Mouse (Mus musculus) C2C12 (cell line): ENCODE data around the gene Fam117a. TPM values are rescaled to one million over a fixed set of nuclear protein-coding genes. Genes with fewer than 3 reads are reported as not detected.

Source experiments
- H3K27me3 ChIP-seq: one replicate; pipeline ENCODE4 v1.6.1; 2011; ENCODE audit not compliant: control insufficient read depth, insufficient read depth, insufficient read length
- H3K36me3 ChIP-seq: one replicate; pipeline ENCODE4 v1.6.1; 2011; ENCODE audit not compliant: control insufficient read depth, insufficient read depth
- H3K4me3 ChIP-seq: one replicate; pipeline ENCODE4 v1.5.1; 2011; ENCODE audit warnings: mild to moderate bottlenecking, control low read depth; ENCODE audit not compliant: poor library complexity, insufficient read depth, severe bottlenecking
- H3K79me2 ChIP-seq: one replicate; pipeline ENCODE4 v1.6.1; 2011; ENCODE audit not compliant: control insufficient read depth, insufficient read depth
- H3K79me3 ChIP-seq: one replicate; pipeline ENCODE4 v1.6.1; 2011; ENCODE audit warnings: low read depth, control low read depth
- H3ac ChIP-seq: one replicate; pipeline ENCODE3; 2011; ENCODE audit warnings: low read depth; ENCODE audit not compliant: control insufficient read depth, insufficient read length
- CEBPB ChIP-seq: IDR thresholded peaks from one replicate; pipeline ENCODE4 v1.6.1; 2011; ENCODE audit warnings: low read depth, mild to moderate bottlenecking, control low read depth, moderate library complexity
- CTCF ChIP-seq: IDR thresholded peaks from one replicate; pipeline ENCODE4 v1.5.1; 2011; ENCODE audit not compliant: control insufficient read depth, insufficient read depth, insufficient read length
- FOSL1 ChIP-seq: IDR thresholded peaks from one replicate; pipeline ENCODE4 v1.8.0; 2011; ENCODE audit warnings: mild to moderate bottlenecking, low read length; ENCODE audit not compliant: poor library complexity, insufficient read depth, severe bottlenecking
- MAX ChIP-seq: IDR thresholded peaks from one replicate; pipeline ENCODE4 v1.6.1; 2011; ENCODE audit warnings: mild to moderate bottlenecking, control low read depth
- MYOD1 ChIP-seq: IDR thresholded peaks from one replicate; pipeline ENCODE4 v1.6.1; 2011; ENCODE audit warnings: low read depth; ENCODE audit not compliant: control insufficient read depth, insufficient read length
- MYOG ChIP-seq: IDR thresholded peaks from one replicate; pipeline ENCODE4 v1.6.1; 2011; ENCODE audit not compliant: control insufficient read depth, insufficient read length; ENCODE audit errors: extremely low read depth
- USF1 ChIP-seq: IDR thresholded peaks from one replicate; pipeline ENCODE4 v1.6.1; 2011; ENCODE audit warnings: low read depth, mild to moderate bottlenecking, control low read depth, moderate library complexity
- polyA plus RNA-seq: library from polyadenylated mRNA; unstranded; fragments of >200 nt; fragmentation: generic; extraction: Trizol; gene quantifications from one replicate; pipeline ENCODE4 v1.2.1, GENCODE M21; 2012; ENCODE audit warnings: missing spikeins

Gene Fam117a
- polyA plus RNA-seq, 1 experiment: 7.7 TPM

- peaks cover 85% of the 10 kb centered on the region for H3K36me3 ChIP-seq
- peaks cover 97% of the 10 kb centered on the region for H3K79me2 ChIP-seq
- peaks cover 49% of the 10 kb centered on the region for H3K79me3 ChIP-seq
- TF ChIP-seq FOSL1: no peak
- no peak for TF ChIP-seq CTCF
- no peak for TF ChIP-seq CEBPB
- TF ChIP-seq USF1: no peak
- no peak for TF ChIP-seq MYOD1
- no peak for TF ChIP-seq MAX
- no peak for TF ChIP-seq MYOG
- no peak overlapping the region for H3K4me3 ChIP-seq
- H3ac ChIP-seq: no peak overlapping the region
- H3K27me3 ChIP-seq: no peaks in the 10 kb centered on the region
Observed at GRCm38 (mm10) chr11:95301772-95302171, 35.0 kb upstream of the Fam117a start.

- TF ChIP-seq FOSL1: no peak
- TF ChIP-seq MYOG: no peak
- no peak for TF ChIP-seq MAX
- TF ChIP-seq USF1: no peak
- no peak for TF ChIP-seq CEBPB
- no peak for TF ChIP-seq CTCF
- no peak for TF ChIP-seq MYOD1
- Histone ChIP-seq H3ac (no peak overlapping the region), H3K27me3 (no peaks in the 10 kb centered on the region), H3K4me3 (no peak overlapping the region), H3K79me2 (peaks cover 87% of the 10 kb centered on the region), H3K79me3 (peaks cover 68% of the 10 kb centered on the region), H3K36me3 (peaks cover 56% of the 10 kb centered on the region)
Observed at GRCm38 (mm10) chr11:95305600-95305999, 31.2 kb upstream of the Fam117a start.

DNA sequence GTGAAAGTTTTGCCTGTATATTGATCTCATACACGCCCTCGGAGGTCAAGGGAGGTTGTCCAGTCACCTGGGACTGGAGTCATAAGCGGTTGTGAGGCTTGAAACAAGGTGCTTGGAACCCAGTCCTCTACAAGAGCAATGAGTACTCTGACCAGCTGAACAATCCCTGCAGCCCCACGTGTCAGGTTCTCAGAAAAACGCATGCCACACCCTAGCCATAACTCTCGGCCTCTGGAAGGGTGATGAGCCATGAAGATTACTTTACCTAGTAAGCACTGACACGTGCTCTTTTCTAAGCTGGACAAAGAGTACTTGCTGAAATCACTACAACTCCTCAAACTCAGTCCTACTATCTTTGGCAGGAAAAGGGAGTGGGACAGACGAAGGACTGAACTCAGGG lies 29.3 kb upstream of the Fam117a start:
- Histone ChIP-seq H3K79me2 (peaks cover 81% of the 10 kb centered on the region), H3K4me3 (no peak overlapping the region)
- no peak for TF ChIP-seq USF1
- TF ChIP-seq CEBPB: no peak
- TF ChIP-seq MYOG: no peak
- TF ChIP-seq CTCF: no peak
- no peak for TF ChIP-seq MAX
- TF ChIP-seq FOSL1: no peak
- TF ChIP-seq MYOD1: no peak

GRCm38 (mm10) chr11:95309510-95310006 lies 27.3 kb upstream of the Fam117a start:
- peak overlapping the region; percentile 88 for H3ac ChIP-seq
- H3K4me3 ChIP-seq: peak overlapping the region; percentile 99
- no peak for TF ChIP-seq FOSL1
- no peak for TF ChIP-seq CEBPB
- no peak for TF ChIP-seq USF1
- peak; percentile 75 for TF ChIP-seq MAX
- no peak for TF ChIP-seq MYOG
- no peak for TF ChIP-seq CTCF
- no peak for TF ChIP-seq MYOD1
- peaks cover 45% of the 10 kb centered on the region for H3K79me3 ChIP-seq
- peaks cover 24% of the 10 kb centered on the region for H3K36me3 ChIP-seq
- H3K79me2 ChIP-seq: peaks cover 62% of the 10 kb centered on the region
- no peaks in the 10 kb centered on the region for H3K27me3 ChIP-seq

More for the DNA sequence above, 29.3 kb upstream of the Fam117a start:
- no peaks in the 10 kb centered on the region for H3K27me3 ChIP-seq
- no peak overlapping the region for H3ac ChIP-seq
- H3K79me3 ChIP-seq: peaks cover 59% of the 10 kb centered on the region
- H3K36me3 ChIP-seq: peaks cover 38% of the 10 kb centered on the region

DNA sequence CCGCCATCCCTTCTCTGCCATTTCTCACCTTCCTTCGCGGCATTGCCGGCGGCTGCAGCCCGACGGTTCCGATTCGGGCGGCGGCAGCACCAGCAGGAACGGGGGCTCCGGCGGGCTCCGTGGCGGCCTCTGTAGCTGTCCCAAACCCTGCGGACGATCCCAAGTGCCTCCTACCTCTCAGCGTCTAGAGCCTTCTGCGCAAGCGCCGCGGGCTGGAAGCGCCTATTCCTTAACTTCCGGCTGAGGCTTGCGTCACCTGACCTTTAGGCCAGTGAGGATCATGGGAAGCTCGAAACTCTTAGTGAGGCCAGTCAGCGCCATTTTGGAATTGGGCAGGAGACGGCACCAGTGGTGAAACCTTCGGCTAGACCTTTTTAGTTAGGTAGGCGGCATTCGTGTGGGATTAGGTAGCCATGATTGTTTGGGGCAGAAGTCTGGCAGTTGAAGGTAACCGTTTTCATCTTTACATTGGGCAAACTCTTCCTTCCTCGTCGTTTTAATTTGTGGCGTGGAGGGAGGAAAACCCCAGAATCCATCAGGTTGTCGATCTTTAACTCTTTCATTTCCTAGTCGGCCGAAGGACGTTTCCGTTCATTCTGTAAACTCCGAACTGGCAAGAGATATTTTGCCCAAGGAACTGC lies 26.7 kb upstream of the Fam117a start, which contains the start of gene Kat7:
TSS of gene Kat7 (minus strand) at position 240 of the 641 bp plus-strand sequence.
- Histone ChIP-seq H3K27me3 (no peaks in the 10 kb centered on the region), H3K79me2 (peaks cover 57% of the 10 kb centered on the region), H3K36me3 (peaks cover 20% of the 10 kb centered on the region), H3K79me3 (peaks cover 41% of the 10 kb centered on the region), H3K4me3 (peak within 1 kb of the TSS; percentile 99), H3ac (peak within 1 kb of the TSS; percentile 88)
- TF ChIP-seq MAX: peak; percentile 38
- TF ChIP-seq FOSL1: no peak
- TF ChIP-seq MYOD1: no peak
- no peak for TF ChIP-seq MYOG
- TF ChIP-seq USF1: peak; percentile 92
- no peak for TF ChIP-seq CTCF
- peak; percentile 68 for TF ChIP-seq CEBPB
